Mouse (Mus musculus) MEL-GATA-1-ER (cell line): ENCODE measurements at regions not wholly inside any gene's neighbourhood (a gene's known extent, or its start where the extent isn't known, plus 50 kb on each side); places are given as distances from the start of the nearest gene placed in this dataset.
"Not testable (repeated sequence)": the region's sequence is repeated elsewhere in the genome, so short reads cannot be mapped to it uniquely, and the experiment has no call there.

ENCODE experiments used
- DNase-seq: peaks from one replicate; pipeline ENCODE4 v3.0.0-alpha.2; 2012; ENCODE audit warnings: low read depth; ENCODE audit errors: extremely low read depth

DNA sequence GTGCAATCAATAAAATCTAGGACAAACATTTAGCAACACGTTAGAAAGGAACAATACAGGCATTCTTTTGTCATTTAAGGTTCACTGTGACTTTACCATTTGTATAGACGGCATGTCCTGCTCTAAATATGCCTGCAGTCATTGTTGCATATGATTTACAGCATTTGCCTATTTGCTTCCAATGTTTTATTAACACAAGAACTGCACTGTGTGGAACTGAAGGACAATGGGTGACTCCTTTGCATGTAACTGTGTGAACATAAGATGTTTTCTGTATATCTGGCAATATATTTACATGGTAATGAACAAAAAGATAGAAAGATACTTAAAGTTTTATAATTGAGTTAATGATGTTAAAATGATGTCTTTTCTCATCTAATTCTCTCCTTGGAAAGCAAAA, 57.1 kb downstream of the Pou4f1 start:
- DNase-seq = no peak

DNA sequence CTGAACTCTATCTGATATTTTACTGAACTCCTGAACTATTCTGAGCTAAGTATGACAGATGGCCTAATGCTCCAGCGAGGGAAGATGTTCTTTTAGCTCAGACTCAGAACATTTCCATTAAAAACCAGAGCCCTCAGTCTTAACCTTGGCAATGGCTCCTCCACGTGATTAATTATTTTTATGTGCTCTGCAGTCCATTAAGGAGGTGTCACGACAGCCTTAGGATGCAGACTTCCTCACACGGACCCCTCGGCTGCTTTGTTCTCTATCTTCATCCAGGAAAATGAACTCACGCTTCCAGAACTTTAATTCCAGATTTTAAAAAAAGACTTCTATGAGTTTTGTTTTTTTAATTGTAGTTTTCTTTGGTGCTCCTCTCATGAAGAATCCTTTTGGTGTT, 57.5 kb downstream of the Pou4f1 start:
- no peak for DNase-seq

DNA sequence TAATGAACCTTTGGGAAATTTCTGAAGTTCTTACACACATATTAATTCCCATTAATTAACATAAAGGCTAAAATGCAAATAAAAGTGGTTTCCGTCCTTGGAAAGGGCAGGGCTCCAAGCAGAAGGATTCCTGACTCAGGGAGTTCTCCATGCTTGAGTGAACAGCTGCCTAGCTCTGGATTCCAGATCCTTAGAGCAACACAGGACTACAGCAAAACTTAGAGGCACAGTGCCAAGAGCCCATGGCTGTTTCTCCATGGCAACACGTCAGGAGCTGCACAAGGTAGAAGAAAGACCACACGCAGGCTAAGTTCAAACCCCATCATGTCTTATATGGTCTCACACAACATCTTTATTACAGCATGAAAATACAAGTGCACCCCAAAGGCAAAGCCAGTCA, 61.7 kb downstream of the Pou4f1 start:
- DNase-seq = no peak

DNA sequence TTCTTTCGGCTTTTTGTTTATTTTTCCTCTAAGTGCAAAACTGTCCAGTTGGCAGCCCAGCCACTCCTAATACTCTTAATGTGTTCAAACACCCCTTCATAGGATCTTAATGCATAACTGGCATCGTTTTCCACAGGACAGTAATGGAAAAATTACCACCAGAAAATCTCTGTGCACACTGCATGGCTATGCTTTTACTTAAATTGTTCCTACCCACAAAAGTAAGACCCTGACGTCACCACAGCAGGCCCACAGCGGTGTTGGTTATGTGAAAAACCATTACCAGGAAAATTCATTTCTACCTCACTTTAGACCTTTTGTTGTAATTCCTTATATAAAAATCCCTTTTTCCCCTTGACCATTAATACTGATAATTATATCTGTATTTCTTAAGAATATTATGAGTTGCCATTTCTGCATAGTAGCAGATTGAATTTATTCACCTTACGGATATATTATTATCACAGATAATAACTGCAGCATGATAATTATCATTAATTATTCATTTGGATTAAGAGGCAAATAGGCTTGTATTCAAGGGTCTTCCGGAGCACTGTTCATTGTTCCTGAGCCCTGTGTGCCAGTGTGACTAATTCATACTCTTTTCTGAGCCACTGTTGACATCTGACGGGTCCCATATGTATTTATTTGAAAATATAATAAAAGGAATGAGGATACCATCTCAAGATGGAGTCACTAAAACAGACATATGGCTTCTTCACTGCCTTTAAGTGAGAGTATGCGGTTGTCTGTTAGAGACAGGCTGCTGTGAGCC, 78.3 kb downstream of the Pou4f1 start:
- DNase-seq = no peak

DNA sequence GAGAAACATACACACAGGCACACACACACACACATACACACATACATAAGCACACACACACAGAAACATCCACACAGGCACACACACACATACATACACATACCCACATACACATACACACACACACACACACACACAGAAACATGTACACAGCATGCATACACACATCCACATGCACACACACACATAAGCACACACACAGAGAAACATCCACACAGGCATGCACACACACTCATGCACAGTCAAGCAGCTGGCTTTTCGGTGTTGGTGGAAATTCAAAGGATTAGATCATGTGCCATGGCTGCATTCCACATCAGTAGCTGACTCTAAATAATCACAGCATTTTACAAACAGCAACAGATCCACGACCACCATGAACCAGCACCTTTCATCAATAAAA, 78.9 kb downstream of the Pou4f1 start:
- DNase-seq = no peak

DNA sequence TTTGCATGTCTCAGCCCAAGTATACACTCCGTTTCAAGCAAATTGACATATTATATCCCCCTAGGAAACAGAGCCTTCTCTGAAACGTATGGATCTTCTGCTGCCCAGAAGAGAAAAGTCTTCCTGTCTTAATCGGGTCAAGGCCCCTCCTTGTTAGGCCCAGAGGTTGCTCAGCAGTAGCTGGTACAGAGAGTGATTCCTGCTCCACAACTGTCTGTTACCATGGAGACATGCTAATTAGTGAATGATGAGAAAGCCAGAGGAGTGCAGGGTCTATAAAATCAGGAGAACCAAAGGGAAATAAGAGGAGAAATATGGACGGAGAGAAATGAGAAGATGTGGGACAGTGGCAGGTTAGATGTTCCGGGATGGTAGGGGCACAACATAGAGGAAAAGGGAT, 86.8 kb downstream of the Pou4f1 start:
- no peak for DNase-seq

DNA sequence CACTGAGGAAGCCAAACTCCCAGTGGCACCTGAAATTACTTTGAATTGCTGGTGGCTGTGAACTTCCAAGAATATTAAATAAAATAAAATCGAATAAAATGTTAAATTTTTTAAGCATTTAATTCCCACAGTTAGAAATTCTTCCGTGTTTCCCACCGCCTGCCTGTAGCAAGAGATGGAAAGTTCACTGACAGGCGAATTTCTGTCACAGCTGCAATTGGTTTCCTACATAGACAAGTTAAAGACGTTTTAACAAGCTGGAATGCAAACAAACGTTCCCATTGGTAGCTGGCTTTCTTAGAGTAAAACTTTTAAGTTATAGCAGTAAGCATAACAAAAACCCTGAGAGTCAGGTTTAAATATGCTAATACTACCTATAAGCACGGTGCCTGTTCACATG, 95.0 kb downstream of the Pou4f1 start:
- no peak for DNase-seq

DNA sequence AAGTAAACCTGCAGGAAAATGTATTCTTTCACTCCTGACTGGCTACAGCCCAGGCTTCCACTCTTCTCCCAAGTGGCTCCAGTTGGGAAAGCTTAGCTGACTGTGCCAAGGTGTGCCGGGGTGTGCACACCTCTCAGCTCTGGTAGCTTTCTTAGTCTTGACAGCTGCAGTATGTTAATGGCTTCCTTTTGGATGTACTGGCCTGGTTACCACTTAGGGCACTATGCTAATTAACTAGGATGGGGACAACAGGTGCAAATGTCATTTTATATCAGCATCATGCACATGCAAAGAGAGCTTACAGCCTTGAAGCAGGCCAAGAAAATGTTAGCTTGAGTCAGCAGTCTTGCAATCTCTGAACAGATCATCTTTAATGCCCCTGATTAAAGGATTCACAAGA, 111.2 kb downstream of the Pou4f1 start:
- no peak for DNase-seq

DNA sequence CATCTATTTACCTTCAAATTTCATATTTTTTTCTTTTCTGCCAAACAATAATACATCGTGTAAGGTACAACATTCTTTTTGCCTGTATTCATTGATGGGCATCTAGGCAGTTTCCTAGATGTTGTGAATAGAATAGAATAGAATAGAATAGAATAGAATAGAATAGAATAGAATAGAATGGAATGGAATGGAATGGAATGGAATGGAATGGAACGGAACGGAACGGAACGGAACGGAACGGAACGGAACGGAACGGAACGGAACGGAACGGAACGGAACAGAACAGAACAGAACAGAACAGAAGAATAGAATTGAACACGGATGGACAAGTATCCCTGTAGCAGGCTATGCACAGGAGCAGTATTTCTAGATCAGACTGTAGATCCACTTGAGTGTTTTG, 131.0 kb downstream of the Pou4f1 start:
- not testable (repeated sequence) for DNase-seq

DNA sequence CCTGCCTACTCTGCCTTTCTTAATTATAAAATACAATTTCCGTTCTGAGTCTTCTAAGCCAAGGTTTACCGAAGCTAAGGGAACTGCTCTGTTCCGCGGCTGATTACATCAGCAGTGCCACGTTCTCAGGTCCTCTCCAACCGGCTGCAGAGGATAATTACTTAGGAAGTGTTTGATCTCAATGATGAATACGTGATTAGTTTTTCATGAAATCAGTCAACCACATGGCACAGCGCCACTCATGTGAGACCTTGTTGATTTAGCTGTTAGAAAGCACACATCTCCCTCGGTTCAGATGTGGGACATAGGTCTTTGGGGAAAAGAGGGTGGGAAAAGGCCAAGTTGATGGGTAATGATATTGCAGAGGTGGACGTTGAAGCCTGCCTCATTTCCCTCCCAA, 141.7 kb downstream of the Pou4f1 start:
- DNase-seq = no peak

DNA sequence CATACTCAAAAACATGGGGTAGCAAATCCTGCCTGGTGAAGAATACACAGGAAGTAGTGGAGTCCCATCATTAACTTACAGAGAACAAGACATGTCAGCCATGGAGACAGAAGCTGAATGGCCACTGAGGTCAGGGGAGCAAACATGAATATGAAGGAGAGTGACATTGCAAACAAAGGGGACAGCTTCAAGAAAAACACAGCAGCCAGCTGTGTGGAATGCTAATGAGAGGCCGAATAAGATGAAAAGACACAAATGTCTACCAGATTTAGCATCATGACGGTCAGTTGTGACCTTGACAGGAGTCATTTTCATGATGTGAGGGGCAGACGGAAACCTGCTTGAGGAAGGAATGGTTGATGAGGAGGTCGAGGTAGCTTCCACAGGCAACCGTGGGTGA, 167.7 kb downstream of the Pou4f1 start:
- DNase-seq = no peak

DNA sequence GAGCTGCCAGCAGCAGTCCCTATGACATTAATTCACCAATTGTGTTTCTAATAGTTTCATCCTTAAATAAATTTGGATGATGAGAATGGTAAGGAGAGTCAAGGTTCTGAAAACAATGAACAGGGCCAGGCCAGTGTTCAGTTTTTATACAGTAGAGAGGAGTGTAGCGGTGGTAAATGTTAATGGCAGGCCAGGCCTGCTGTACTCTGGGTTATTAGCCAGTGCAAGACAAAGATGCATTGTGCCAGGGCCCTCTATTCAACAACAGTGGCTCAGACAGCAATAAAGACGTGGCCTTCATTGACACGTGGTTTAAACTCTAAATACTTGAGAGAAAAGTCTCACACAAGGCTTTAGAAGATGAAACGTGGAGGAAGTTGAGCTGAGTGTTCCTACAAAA, 169.5 kb downstream of the Pou4f1 start:
- no peak for DNase-seq

DNA sequence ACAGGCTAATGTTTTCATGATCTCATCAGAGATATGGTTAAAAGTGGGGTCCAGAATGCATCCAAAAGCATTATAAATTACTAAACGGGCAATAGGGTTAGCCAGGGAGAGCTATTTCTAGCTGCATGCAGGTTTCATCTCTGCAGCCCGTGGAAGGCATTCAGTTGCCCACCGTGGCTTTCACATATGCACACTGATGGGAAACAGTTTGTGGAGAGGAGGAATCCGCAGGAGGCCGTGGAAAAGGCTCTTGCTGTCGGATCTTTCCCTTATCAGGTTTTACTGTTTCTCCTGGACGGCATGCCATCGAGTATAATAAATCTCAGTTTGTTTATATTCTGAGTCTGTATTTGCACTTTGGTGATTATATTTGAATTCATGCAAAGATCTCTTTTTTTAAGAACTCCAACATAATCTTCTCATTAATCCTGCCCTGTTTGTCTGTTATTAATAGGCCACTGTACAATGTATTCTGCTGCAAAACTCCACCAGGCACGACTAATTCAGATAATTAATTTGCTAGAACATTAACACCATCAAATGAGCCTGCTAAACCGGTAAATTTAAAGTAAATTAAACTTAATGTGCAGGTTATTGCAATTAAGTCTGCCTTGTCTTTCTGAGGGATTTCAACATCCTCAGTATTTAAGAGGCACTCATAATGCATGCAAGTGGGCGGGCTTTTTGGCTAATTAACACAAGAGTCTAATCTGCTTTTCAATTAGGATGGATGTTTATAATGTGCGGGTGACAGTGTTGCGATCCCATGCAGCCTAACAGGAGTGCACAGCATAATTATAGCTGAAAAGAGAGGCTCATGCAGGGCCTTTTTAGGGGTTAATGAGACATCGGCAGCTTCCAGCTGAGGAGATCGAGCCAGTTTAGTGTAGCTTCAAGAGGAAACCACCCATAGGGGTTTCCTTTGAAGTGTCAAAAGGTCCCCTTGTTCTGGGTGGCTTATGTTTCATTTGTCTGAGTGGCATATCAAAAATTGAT, 170.2 kb downstream of the Pou4f1 start:
- no peak for DNase-seq

DNA sequence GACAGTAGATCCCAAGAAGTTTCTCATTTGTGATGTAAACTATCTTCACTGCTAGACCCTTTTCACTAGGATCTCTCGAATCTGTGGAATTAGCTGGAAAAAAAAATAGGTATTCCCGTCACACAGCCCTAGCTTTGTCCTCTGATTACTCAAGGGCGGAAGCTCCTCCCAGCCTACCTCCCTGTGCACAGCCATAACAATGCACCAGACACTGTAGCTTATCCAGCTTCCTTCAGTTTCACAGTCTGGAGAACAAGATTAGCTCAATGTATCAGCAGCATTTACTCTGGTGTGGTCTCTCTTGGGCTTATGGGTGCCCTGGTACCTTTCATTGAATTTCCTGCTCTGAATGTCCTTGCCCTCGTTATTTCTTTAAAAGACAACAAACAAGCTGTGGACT, 174.0 kb downstream of the Pou4f1 start:
- no peak for DNase-seq

DNA sequence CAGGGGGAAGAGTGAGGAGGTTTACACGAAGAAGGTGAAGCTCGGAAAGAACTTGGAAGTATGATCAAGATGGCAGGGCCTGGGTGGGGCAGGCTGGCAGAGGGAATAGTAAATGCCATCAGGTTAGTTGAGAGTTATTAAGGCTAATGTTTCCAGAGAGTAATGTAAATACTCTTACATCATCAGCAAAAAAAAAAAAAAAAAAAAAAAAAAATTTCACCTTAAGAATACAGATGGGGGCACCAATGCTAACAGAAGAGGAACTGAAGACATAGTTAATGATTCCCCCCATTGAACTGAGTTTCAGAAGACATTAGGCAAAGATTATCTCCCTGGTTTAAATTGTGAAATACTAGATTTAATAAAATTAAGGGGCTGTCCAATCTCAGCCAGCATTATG, 174.7 kb downstream of the Pou4f1 start:
- no peak for DNase-seq

DNA sequence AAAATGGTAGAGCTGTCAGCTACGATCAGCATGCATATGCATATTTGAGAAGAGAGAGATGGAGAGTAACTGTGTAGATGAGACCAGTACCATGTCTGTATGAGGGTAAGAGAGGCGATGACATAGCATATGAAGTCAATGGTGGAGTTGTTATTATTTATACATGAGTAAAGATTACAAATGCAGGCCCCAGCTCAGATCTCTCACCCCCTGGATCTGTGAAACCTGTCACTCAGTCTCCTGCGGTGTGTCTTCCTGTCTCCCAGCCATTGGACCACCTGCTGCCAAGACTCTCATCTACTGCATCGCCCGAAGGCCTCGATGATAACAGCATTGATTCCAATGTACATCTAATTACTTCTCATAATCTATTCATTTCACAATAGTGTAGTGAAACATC, 187.4 kb downstream of the Pou4f1 start:
- no peak for DNase-seq

DNA sequence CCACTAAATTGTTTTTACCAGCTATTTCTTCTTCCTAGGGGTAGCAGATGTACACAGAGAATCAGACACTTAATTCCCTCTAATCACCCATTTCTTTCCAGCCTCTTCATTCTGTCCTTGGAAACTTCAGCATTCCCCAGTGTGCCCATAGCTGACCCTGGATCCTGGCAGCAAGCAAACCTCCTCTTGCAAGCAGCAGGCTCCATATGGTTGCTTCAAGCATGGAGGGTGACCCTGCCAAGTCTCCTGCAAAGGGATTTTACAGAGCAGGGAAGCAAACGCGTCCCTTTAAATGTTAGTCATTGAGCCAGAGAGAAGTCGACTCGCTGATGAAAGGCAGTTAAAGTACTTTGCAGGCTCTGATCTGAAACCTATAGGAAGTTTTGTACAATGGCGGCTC, 187.9 kb downstream of the Pou4f1 start:
- DNase-seq = no peak

DNA sequence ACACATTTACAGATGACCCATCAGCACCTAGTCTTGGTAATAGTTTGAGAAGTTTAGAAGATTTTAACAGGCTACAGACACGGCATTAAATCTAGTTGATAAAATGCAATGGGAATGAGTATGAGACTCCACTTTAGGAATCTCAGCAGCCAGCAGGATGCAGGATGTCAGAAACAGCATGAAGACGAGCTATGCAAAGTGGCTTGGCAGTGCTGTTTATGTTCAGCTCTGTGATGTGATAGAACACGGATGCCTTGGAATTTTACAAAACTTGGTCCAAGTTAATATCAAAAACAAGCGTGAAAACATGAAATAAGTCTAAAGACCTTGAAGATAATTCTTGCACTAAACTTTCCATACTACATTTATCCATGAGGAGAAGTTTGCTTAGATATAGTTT, 193.0 kb downstream of the Pou4f1 start:
- no peak for DNase-seq

DNA sequence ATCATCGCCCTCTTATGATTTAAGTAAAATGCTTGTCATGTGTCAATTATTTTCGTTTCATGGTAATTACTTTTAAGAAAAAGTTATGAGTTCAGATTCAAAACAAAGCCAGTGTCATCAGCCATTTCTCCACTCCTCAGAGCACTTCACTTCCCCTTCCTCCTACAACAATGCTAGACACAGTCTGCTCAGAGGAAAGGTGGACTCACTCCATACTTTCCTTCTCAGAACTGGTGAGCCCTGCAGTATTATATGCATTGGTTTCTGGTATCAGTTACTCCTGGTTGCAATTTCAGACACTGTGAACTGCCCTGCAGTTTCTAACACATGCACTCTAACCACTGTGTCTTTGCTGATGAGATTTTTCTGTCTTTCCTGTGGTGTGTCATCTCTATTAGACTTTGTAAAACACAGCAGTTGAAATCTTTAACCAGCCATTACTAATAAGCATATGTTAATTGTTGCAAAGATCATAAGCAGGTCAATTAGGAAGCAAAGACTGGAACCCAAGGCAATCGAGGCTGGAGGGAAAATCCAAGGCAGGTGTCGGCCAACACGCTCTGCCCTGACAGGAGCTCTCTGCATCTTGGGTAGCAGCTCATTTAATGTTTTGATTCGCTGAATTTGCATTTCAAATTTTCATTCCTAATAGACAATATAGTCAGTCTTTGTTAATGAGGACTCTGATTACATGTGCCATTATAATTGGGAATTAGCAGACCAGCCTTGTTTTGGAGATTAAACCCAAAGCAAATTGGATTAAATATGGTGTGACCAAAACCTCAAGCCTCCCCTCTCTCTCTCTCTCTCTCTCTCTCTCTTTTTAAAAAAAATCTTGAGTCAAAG, 202.7 kb downstream of the Pou4f1 start:
- DNase-seq = no peak

DNA sequence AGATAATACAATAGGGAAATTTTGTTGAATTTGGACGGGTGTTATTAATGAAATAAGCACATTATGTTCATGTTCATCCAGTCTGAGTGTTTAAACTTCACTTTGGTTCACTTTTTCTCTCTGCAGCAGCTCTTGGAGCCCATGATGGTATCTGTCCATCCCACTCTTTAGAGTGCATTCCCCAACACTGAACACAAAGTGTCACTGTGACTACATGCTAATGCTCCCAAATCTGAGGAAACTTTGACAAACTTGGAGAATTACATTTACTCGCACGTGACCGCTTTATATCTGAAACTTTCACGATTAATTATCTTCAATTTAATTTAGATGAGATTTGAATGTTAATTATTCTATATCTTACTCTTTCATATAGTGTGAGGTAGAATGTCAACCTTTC, 250.8 kb downstream of the Pou4f1 start:
- no peak for DNase-seq

DNA sequence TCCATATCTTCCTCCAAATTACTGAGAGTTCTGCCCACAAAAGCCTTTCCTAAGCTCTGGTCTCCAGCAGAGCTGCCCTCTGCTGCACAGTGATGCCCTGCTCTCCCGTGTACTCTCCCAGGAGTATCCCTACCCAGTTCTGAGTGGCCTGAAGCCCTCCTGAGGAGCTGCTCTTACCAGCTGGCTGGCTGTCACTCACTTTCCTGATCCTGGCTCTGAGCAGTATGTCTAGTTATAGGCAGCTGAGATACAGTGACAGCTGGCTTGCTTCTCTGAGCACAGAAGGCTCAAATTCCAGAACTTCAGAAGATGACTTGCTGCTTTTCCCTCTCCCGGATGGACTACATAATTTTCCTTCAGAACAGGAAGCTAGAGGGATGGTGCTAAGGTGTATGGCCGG, 257.1 kb downstream of the Pou4f1 start:
- no peak for DNase-seq

DNA sequence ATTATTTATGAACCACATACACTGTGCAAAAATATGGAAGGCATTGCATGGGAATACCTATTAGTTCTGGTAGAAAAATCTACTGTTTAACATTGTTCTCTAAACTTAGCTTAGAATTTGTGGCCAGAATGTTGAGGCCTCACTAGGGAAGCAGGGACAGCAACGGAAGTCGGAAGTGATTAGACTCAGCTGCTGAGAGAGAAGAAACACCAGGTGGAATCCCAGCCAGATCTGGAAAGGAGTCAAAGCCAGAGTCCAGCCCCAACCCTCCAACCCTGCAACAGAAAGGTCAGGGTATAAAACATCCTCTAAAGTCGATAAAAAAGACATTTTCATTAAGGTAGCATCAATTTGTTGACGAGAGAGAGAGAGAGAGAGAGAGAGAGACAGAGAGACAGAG, 258.9 kb downstream of the Pou4f1 start:
- DNase-seq = no peak
